Mouse (Mus musculus): ENCODE data around the gene Hcfc1.

Gene Hcfc1

GRCm38 (mm10) chrX:73966248-73967176, at the start of gene Hcfc1:
Hcfc1 (minus strand) TSS chrX:73966357.
- peak; percentile 93 for DNase-seq (ENCODE audit: low read depth, low spot score)

GRCm38 (mm10) chrX:74014597-74014996, 48.4 kb upstream of the Hcfc1 start:
- DNase-seq (ENCODE audit: low read depth, low spot score): no peak

- no peak for DNase-seq (ENCODE audit: low read depth, low spot score)
Observed at GRCm38 (mm10) chrX:74008063-74008462, 41.9 kb upstream of the Hcfc1 start.

GRCm38 (mm10) chrX:74006401-74006800, 40.2 kb upstream of the Hcfc1 start:
- no peak for DNase-seq (ENCODE audit: low read depth, low spot score)

- DNase-seq (ENCODE audit: low read depth, low spot score): no peak
Observed at GRCm38 (mm10) chrX:74003644-74004043, 37.5 kb upstream of the Hcfc1 start.

- DNase-seq (ENCODE audit: low read depth, low spot score): no peak
Observed at GRCm38 (mm10) chrX:74001024-74001423, 34.9 kb upstream of the Hcfc1 start.

- no peak for DNase-seq (ENCODE audit: low read depth, low spot score)
Observed at GRCm38 (mm10) chrX:73998911-73999869, 33.0 kb upstream of the Hcfc1 start.

- no peak for DNase-seq (ENCODE audit: low read depth, low spot score)
Observed at GRCm38 (mm10) chrX:73977783-73978182, 11.6 kb upstream of the Hcfc1 start.

GRCm38 (mm10) chrX:73976283-73976682, 10.1 kb upstream of the Hcfc1 start:
- no peak for DNase-seq (ENCODE audit: low read depth, low spot score)

- DNase-seq (ENCODE audit: low read depth, low spot score): no peak
Observed at GRCm38 (mm10) chrX:73972774-73973173, 6.6 kb upstream of the Hcfc1 start.

GRCm38 (mm10) chrX:73970781-73971180, 4.6 kb upstream of the Hcfc1 start:
- DNase-seq (ENCODE audit: low read depth, low spot score): no peak

- DNase-seq (ENCODE audit: low read depth, low spot score): no peak
Observed at GRCm38 (mm10) chrX:73969729-73970128, 3.6 kb upstream of the Hcfc1 start.

GRCm38 (mm10) chrX:73969167-73969566, 3.0 kb upstream of the Hcfc1 start:
- DNase-seq (ENCODE audit: low read depth, low spot score): no peak

- peak; percentile 94 for DNase-seq (ENCODE audit: low read depth, low spot score)
Observed at GRCm38 (mm10) chrX:73967177-73968075, 1.3 kb upstream of the Hcfc1 start.

GRCm38 (mm10) chrX:73965307-73965706, 850 bp downstream of the Hcfc1 start:
- peak; percentile 83 for DNase-seq (ENCODE audit: low read depth, low spot score)

GRCm38 (mm10) chrX:73964363-73964762, 1.8 kb downstream of the Hcfc1 start:
- DNase-seq (ENCODE audit: low read depth, low spot score): peak; percentile 71

- no peak for DNase-seq (ENCODE audit: low read depth, low spot score)
Observed at GRCm38 (mm10) chrX:73954988-73955387, 11.2 kb downstream of the Hcfc1 start.

- no peak for DNase-seq (ENCODE audit: low read depth, low spot score)
Observed at GRCm38 (mm10) chrX:73952603-73953002, 13.6 kb downstream of the Hcfc1 start.

GRCm38 (mm10) chrX:73949341-73949740, 16.8 kb downstream of the Hcfc1 start:
- no peak for DNase-seq (ENCODE audit: low read depth, low spot score)

- peak; percentile 77 for DNase-seq (ENCODE audit: low read depth, low spot score)
Observed at GRCm38 (mm10) chrX:73948647-73949046, 17.5 kb downstream of the Hcfc1 start.

- no peak for DNase-seq (ENCODE audit: low read depth, low spot score)
Observed at GRCm38 (mm10) chrX:73946896-73947295, 19.3 kb downstream of the Hcfc1 start.
